Mouse (Mus musculus) liver, postnatal 0 days (tissue): ENCODE results near the gene Rnf5.

Experiments used
- CTCF ChIP-seq: sonication (generic); IDR thresholded peaks from 2 replicates; pipeline ENCODE4 v1.5.1; 2016; ENCODE audit warnings: antibody characterized with exemption, low read depth
- EP300 ChIP-seq: IDR thresholded peaks from 2 replicates; pipeline ENCODE4 v1.6.1; 2016; ENCODE audit warnings: antibody characterized with exemption, low read depth, mild to moderate bottlenecking

DNA sequence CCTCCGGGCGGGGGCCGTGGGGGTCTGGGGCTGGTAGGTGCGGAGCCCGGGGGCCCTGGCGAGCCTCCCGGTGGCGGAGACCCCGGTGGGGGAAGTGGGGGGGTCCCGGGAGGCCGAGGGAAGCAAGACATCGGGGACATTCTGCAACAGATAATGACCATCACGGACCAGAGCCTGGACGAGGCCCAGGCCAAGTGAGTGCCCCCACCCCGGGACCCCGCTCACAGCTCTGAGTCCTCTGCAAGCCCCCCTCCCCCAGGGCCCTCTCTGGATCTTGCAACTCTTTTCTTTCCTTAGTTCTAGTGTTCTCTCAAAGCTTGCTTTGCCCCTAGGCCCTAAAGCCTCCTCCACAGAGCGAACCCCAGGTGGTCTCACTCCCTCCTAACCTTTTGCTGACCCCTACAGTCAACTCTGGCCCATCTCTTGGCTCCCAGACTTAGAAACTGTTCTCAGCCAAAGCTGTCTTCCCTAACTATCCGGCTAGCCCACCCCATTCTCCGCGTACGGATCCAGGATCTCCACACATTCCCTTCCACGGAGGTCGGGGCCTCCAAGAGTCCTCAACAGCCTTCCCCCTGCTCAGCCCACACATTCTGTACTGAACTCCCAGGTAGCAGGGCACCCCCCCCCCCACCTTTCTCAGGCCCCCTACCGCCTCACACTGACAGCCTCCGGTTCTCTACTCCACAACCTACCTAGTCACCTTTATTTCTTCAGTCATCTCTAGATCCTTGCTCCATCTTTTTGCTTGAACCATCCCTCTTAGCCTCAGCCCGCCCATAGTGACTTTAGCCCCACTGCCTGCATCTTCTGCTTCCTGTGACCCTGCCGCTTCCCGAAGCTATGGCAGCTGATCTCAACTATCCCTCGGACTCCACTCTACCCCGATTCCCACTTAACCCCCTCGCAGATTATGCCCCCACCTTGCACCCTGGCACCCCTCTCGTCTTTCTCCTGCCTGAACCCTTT, 10.6 kb downstream of the Rnf5 start:
- TF ChIP-seq CTCF: no peak
- TF ChIP-seq EP300: no peak
